Mouse (Mus musculus) central nervous system, embryonic 14 days (tissue): ENCODE results near the gene Trim9. TPM values are rescaled to one million over a fixed set of nuclear protein-coding genes. Genes with fewer than 3 reads are reported as not detected.

Source experiments
- polyA plus RNA-seq: library from polyadenylated mRNA; depleted of rRNA; stranded (reverse); fragments of >200 nt; gene quantifications from 2 replicates; pipeline ENCODE4 v1.2.3, GENCODE M21; 2012; rRNA removed

Trim9 gene
- 55.0 and 55.8 TPM in 2 replicates for polyA plus RNA-seq

DNA sequence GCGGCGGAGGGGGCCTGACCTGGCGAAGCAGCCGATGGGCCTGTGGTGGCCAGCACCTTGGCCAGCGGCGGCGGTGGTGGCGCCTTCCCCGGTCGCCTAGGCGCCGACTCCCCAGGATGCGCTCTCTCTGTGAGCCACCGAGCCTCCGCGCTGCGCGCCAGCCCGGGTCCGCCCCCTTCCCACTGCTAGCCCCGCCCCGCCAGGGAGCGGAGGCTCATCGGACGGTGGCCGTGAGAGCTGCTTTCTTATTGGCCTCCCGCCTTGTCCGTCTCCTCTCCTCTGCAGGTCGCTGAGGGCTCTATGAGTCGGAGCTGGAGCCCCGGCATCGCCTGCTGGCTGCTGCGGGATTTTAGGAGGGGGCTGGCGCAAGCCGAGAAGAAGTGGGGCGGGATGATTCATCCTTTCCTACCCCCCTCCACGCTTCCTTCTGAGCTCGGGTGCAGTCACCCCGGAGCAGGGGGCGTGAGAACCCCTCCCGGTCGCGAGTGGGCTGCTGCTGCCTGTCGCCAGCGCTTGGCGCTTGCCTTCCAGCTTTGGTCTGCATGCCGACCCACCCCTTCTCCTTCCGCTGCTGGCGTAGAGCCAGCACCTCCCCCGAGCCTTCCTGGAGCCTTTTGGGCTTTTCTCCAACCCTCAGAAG, at the start of gene Trim9:
Gene Trim9, minus strand, starts transcription at position 413 of the 640 bp plus-strand sequence.

DNA sequence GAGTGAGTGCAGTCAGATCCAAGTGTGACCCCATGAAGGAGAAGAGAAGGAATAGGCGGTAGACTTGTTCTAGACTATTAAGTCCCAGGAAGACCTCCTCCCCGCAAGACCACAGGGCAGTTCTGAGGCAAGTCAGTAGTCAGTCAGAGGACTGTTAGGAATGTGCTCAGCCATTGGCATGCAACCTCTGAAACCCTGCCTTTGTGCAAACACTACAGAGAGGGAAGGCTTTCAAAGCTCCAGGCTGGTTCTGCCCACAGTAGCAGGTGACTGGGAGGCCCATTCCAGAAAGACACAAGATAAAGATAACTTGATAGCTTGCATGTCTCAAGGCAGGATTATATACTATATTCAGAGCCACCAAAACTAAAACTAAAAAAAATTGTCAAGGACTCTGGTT, 116.1 kb downstream of the Trim9 start, which contains the start of gene Pygl:
Gene Pygl, minus strand, starts transcription at position 195 of the 400 bp plus-strand sequence.

Other genes with a start within 250 kb of the Trim9 start
- 28.7 and 31.9 TPM in 2 replicates for gene Nin, start 233.9 kb downstream of the Trim9 start, polyA plus RNA-seq
- 0.11 and 0.20 TPM in 2 replicates for gene Abhd12b, start 193.5 kb downstream of the Trim9 start, polyA plus RNA-seq
- 5.1 and 7.7 TPM in 2 replicates for gene Pygl, start 116.1 kb downstream of the Trim9 start, polyA plus RNA-seq
- gene Tmx1, start 105.5 kb upstream of the Trim9 start, polyA plus RNA-seq, result 41.5 and 43.9 TPM in 2 replicates